Mouse (Mus musculus): ENCODE measurements around the gene Sesn1.

- TF ChIP-seq CTCF (IDR thresholded peaks at IDR 0.05; ENCODE audit: control insufficient read depth, insufficient read depth, insufficient read length) (no peak), USF1 (IDR thresholded peaks at IDR 0.05; ENCODE audit: low read depth) (no peak), MAX (IDR thresholded peaks at IDR 0.05) (no peak), MYOD1 (IDR thresholded peaks at IDR 0.05; ENCODE audit: control insufficient read depth, insufficient read length, low read depth) (no peak)
These were observed 126.4 kb downstream of the Sesn1 start for GRCm38 (mm10) chr10:41936100-41936499.

All from C2C12 (cell line).